Mouse (Mus musculus) hematopoietic stem cell, adult 5-6 weeks (primary cell): ENCODE data around the gene Olfr1302. TPM values are rescaled to one million over a fixed set of nuclear protein-coding genes. Genes with fewer than 3 reads are reported as not detected.

ENCODE experiments used
- ATAC-seq, 2 experiments: fragments of 125-278 bp in 1 of 2; replicated peaks in 1 of 2; 2 replicates each; pipeline ENCODE4 v1.8.0; 2016 to 2017; ENCODE audit warnings: inconsistent platforms in 2 of 2, mild to moderate bottlenecking in 2 of 2, moderate number of reproducible peaks in 2 of 2, low read depth in 1 of 2, moderate TSS enrichment in 1 of 2; ENCODE audit not compliant: low FRiP score in 2 of 2, poor library complexity in 2 of 2, severe bottlenecking in 2 of 2, insufficient read depth in 1 of 2, low TSS enrichment in 1 of 2
- total RNA-seq: library from RNA; stranded (forward); fragments of 172-1452, 232-1000 nt; gene quantifications from 2 replicates; pipeline ENCODE4 v1.2.3, GENCODE M21; 2017

Olfr1302 gene
- total RNA-seq, result not detected in 2 replicates

DNA sequence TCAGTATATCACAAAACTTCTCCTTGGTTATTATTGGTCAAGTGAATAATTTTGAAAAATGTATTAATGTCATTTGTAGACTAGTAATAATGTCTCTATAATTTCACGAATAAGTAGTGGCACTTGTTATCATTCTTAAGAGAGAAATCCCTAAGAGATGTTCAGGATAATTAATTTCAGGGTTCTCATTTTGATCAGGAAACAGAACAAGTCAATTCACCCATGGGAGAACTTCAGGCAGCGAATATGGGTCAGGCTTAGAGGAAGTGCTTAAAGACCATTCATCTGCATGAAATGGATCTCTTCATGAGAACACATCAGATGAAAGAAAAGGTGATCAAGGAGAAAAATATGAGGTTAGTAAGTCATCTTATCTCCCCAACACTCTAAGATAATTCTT, at the start of gene Olfr1302:
TSS of gene Olfr1302 (plus strand) at position 301 of the 400 bp plus-strand sequence.
- no peak for ATAC-seq

DNA sequence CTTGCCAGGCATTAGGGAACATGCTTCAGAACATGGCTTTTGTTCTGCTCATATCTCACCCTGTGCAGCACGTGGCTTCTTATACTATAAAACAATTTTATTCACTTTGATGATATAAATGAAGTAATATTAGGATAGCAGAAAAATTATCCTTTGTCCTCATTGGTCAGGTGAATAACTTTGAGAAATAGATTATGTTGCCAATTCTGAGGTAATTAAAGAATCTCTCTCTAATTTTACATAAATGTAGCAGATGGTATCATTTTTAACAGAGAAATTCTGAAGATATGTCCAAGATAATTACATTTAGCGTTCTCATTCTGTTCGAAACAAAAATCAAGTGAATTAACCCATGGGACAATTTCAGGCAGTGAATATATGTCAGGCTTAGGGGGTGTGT, 26.5 kb upstream of the Olfr1302 start, which contains the start of gene Olfr1301:
TSS of gene Olfr1301 (plus strand) at position 301 of the 400 bp plus-strand sequence.
- ATAC-seq, result no peak

DNA sequence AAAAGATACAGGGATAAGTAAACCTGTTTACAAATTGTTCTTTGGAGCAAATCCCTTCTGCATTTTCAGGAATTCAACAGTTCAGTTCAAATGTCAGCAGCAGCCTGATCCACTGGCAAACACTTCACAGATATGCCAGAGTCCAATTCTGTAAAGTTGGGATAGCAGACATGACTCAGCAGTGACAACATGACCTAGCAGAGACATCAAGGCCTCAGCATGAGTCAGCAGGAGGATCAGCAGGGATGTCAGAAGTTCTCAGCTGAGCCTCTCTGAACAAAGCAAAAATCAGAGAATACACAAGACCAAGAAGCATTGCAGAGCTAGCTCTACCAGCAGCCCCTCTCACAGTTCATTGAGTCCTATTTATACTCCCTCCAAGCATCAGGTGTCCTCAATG, 35.7 kb downstream of the Olfr1302 start:
- ATAC-seq, result no peak

- ATAC-seq, result no peak
Observed at GRCm38 (mm10) chr2:111820240-111820639, 43.0 kb downstream of the Olfr1302 start, which contains the start of gene Olfr1303. Gene Olfr1303, minus strand, starts transcription at chr2:111820340.

Other genes starting within 250 kb of the Olfr1302 start
- gene Olfr1294, start 237.1 kb upstream of the Olfr1302 start, total RNA-seq, result not detected in 2 replicates
- gene Olfr1295, start 207.7 kb upstream of the Olfr1302 start, total RNA-seq, result not detected in 2 replicates
- not detected in 2 replicates for gene Olfr1297, start 150.9 kb upstream of the Olfr1302 start, total RNA-seq
- not detected in 2 replicates for gene Olfr1298, start 128.2 kb upstream of the Olfr1302 start, total RNA-seq
- not detected in 2 replicates for gene Olfr1299, start 116.0 kb upstream of the Olfr1302 start, total RNA-seq
- not detected in 2 replicates for gene Olfr1301, start 26.4 kb upstream of the Olfr1302 start, total RNA-seq
- not detected in 2 replicates for gene Olfr1303, start 42.9 kb downstream of the Olfr1302 start, total RNA-seq
- gene Olfr1305, start 99.7 kb downstream of the Olfr1302 start, total RNA-seq, result not detected in 2 replicates
- not detected in 2 replicates for gene Olfr1306, start 138.8 kb downstream of the Olfr1302 start, total RNA-seq
- not detected in 2 replicates for gene Olfr1307, start 172.0 kb downstream of the Olfr1302 start, total RNA-seq
- not detected in 2 replicates for gene Olfr1308, start 187.5 kb downstream of the Olfr1302 start, total RNA-seq
- gene Olfr1309, start 212.9 kb downstream of the Olfr1302 start, total RNA-seq, result not detected in 2 replicates
- gene Olfr1310, start 235.3 kb downstream of the Olfr1302 start, total RNA-seq, result not detected in 2 replicates
- gene Olfr1311, start 247.0 kb downstream of the Olfr1302 start, total RNA-seq, result not detected in 2 replicates